Mouse (Mus musculus) neural tube, embryonic 11.5 days (tissue): ENCODE results near the gene Ackr3. TPM values are rescaled to one million over a fixed set of nuclear protein-coding genes. Genes with fewer than 3 reads are reported as not detected.

Source experiments
- ATAC-seq: fragments of 200-750 bp; cut with Nextera tagmentation; 2 replicates; pipeline ENCODE4 v1.8.0; 2017; ENCODE audit warnings: moderate number of reproducible peaks, mild to moderate bottlenecking, moderate TSS enrichment, moderate library complexity; ENCODE audit not compliant: insufficient read depth, low FRiP score, low TSS enrichment
- DNase-seq: peaks from one replicate; pipeline ENCODE4 v3.0.0-alpha.2; 2015; ENCODE audit warnings: low spot score
- H3K27ac ChIP-seq: fragments of 300-500 bp; sonication (generic); 2 replicates; pipeline ENCODE4 v1.5.1; 2014; ENCODE audit warnings: low read depth, mild to moderate bottlenecking, low read length
- H3K27me3 ChIP-seq: fragments of 300-500 bp; sonication (generic); 2 replicates; pipeline ENCODE4 v1.6.1; 2014; ENCODE audit warnings: mild to moderate bottlenecking, low read length, mixed read lengths; ENCODE audit not compliant: control insufficient read depth, insufficient read depth
- H3K36me3 ChIP-seq: fragments of 300-500 bp; sonication (generic); 2 replicates; pipeline ENCODE4 v1.6.1; 2014; ENCODE audit warnings: mild to moderate bottlenecking, low read length, moderate library complexity, mixed read lengths; ENCODE audit not compliant: control insufficient read depth, insufficient read depth
- H3K4me1 ChIP-seq: fragments of 300-500 bp; sonication (generic); 2 replicates; pipeline ENCODE4 v1.6.1; 2014; ENCODE audit warnings: low read length, mixed read lengths; ENCODE audit not compliant: control insufficient read depth, insufficient read depth
- H3K4me2 ChIP-seq: fragments of 300-500 bp; sonication (generic); 2 replicates; pipeline ENCODE4 v1.6.1; 2014; ENCODE audit warnings: low read depth, mild to moderate bottlenecking, moderate library complexity
- H3K4me3 ChIP-seq: fragments of 300-500 bp; sonication (generic); 2 replicates; pipeline ENCODE4 v1.5.1; 2014; ENCODE audit warnings: low read depth, low read length
- H3K9ac ChIP-seq: fragments of 300-500 bp; sonication (generic); 2 replicates; pipeline ENCODE4 v1.6.1; 2014; ENCODE audit warnings: mild to moderate bottlenecking, low read length
- H3K9me3 ChIP-seq: fragments of 300-500 bp; sonication (generic); 2 replicates; pipeline ENCODE4 v1.6.1; 2016; ENCODE audit warnings: low read length; ENCODE audit not compliant: control insufficient read depth
- WGBS: fragments of 180-500 bp; shearing (Covaris S2); extraction: QIAGEN DNeasy Blood & Tissue Kit; methylation state at CpG from one replicate; pipeline ENCODE4 v1.1.7; 2014; 5-methylcytosine and 5-hydroxymethylcytosine counted together
- polyA plus RNA-seq: library from polyadenylated mRNA; unstranded; fragments of >200 nt; fragmentation: Nextera tagmentation; extraction: Ambion mirVana; gene quantifications from 2 replicates; pipeline ENCODE4 v1.2.1, GENCODE M21; 2014

Ackr3 gene
- 45.9 and 47.0 TPM in 2 replicates for polyA plus RNA-seq

DNA sequence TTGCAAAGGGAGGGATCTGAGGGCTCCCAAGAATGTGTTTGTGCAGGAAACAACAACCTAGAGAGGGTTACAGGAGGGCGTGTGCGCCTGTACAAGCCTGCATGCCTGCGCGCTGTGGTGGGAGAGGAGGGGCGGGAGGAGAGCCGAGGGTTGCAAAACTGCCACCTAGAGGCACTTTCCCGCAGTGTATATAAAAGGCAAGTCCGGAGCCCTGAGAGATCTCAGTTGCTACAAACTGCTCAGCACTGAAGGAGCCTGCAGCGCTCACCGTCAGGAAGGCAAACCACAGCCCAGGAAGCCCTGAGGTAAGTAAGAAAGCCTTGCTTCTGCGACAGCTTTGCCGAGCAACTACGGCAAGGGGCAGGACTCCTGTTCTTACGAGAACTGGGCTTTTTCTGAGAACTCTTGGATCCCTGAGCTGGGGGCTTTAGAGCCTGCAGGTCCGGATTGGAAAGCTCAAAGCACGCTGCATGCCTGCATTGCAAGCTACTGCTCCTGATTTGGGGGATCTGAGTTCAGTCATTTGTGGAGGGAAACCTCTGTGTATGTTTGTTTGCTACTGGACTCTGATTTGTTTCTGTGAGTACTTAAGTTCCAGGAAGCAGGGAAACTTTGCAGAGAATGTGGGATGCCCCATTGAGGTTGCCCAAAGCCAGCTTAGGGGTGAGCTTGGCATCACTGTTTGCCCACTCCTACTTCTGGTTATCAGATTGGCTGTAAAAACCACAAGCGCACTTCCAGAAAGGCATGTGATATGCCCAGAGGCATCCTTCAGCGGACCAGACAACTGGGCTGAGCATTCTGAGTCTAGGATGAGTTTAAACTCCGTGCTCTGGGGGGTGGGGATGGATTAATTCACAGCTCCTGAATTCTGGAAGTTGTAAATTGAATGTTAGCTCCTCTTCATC, at the start of gene Ackr3:
TSS of gene Ackr3 (plus strand) at position 198 of the 908 bp plus-strand sequence.
- peak within 1 kb of the TSS; percentile 69 for H3K4me2 ChIP-seq
- peak within 1 kb of the TSS; percentile 82 for H3K9ac ChIP-seq
- H3K9me3 ChIP-seq: no peaks in the 10 kb centered on the region
- peak within 1 kb of the TSS; percentile 69 for H3K27ac ChIP-seq
- peak within 1 kb of the TSS; percentile 66 for H3K4me3 ChIP-seq
- H3K4me1 ChIP-seq: peaks cover 28% of the 10 kb centered on the region
- DNase-seq: peak; percentile 89
- ATAC-seq: peak; percentile 70
- no peaks in the 10 kb centered on the region for H3K27me3 ChIP-seq
- no peaks in the 10 kb centered on the region for H3K36me3 ChIP-seq
- 3% methylated on average over 19 of the region's 19 CpGs for WGBS

DNA sequence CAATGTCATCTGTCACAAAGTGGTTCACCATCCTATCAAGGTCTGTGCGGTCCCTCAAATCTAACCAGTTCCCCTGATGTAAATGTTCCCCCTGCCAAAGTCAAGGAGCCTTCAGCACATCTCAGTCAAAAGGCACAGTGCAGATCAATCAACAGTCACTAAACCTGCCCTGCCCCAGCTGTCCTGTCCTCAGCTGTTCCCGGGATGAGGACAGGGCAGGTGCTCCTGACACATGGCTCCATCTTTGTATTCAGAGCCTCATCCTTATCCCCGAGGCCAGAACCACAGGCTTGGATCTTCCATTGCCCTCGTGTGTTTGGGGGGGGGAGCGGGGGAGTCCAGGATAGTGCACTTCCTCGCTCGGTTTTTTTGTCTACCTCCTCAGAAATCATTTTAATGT, 47.2 kb upstream of the Ackr3 start:
- Histone ChIP-seq H3K9me3 (no peaks in the 10 kb centered on the region), H3K4me2 (no peak overlapping the region), H3K27ac (no peak overlapping the region), H3K4me1 (peaks cover 9% of the 10 kb centered on the region), H3K4me3 (no peak overlapping the region), H3K27me3 (no peaks in the 10 kb centered on the region), H3K36me3 (no peaks in the 10 kb centered on the region), H3K9ac (no peak overlapping the region)
- no peak for DNase-seq
- ATAC-seq: no peak
- WGBS: 66% methylated on average over 7 of the region's 7 CpGs

GRCm38 (mm10) chr1:90159927-90160326, 43.9 kb upstream of the Ackr3 start:
- 48% methylated on average over 13 of the region's 13 CpGs for WGBS
- ATAC-seq (no peak), DNase-seq (no peak)
- H3K4me3 ChIP-seq: no peak overlapping the region
- H3K9ac ChIP-seq: no peak overlapping the region
- H3K27me3 ChIP-seq: no peaks in the 10 kb centered on the region
- H3K27ac ChIP-seq: no peak overlapping the region
- H3K36me3 ChIP-seq: no peaks in the 10 kb centered on the region
- H3K4me2 ChIP-seq: no peak overlapping the region
- peaks cover 5% of the 10 kb centered on the region; the same call in 1 of the 2 replicates for H3K4me1 ChIP-seq
- no peaks in the 10 kb centered on the region for H3K9me3 ChIP-seq

- no peak overlapping the region for H3K9ac ChIP-seq
- no peaks in the 10 kb centered on the region for H3K36me3 ChIP-seq
- H3K9me3 ChIP-seq: no peaks in the 10 kb centered on the region
- no peaks in the 10 kb centered on the region for H3K27me3 ChIP-seq
- no peak overlapping the region for H3K27ac ChIP-seq
- peaks cover 5% of the 10 kb centered on the region; the same call in 1 of the 2 replicates for H3K4me1 ChIP-seq
- H3K4me2 ChIP-seq: no peak overlapping the region
- H3K4me3 ChIP-seq: no peak overlapping the region
- DNase-seq (no peak), ATAC-seq (no peak)
- 77% methylated on average over 6 of the region's 6 CpGs for WGBS
Observed at GRCm38 (mm10) chr1:90161623-90162022, 42.2 kb upstream of the Ackr3 start.

DNA sequence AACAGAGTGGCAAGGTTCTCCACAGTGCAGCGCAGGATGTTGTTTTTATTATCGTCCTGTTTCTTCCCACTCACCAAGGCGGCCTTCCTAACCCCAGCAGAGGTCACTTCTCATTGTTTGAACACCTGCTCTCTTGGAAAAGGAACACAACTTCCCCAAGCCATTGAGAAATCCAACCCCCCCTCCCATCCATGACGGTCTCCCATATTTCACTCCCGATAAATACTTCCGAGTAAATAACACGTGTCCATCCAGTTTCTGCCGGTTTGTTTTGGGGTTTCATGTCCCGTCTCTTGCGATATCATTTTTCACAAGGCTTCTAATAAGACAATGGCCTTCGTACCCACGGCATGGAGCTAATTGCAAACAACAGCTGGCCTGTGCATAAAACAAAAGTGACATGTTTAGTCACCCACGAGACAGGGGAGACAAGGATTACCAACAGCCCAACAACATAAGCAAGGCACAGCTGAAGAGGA, 41.4 kb upstream of the Ackr3 start:
- ATAC-seq (no peak), DNase-seq (no peak)
- Histone ChIP-seq H3K9ac (no peak overlapping the region), H3K36me3 (no peaks in the 10 kb centered on the region), H3K4me3 (no peak overlapping the region), H3K9me3 (no peaks in the 10 kb centered on the region), H3K27me3 (no peaks in the 10 kb centered on the region), H3K4me1 (peaks cover 5% of the 10 kb centered on the region; the same call in 1 of the 2 replicates), H3K27ac (peak overlapping the region; percentile 9; the same call in 1 of the 2 replicates), H3K4me2 (no peak overlapping the region)
- WGBS: 25% methylated on average over 13 of the region's 13 CpGs

DNA sequence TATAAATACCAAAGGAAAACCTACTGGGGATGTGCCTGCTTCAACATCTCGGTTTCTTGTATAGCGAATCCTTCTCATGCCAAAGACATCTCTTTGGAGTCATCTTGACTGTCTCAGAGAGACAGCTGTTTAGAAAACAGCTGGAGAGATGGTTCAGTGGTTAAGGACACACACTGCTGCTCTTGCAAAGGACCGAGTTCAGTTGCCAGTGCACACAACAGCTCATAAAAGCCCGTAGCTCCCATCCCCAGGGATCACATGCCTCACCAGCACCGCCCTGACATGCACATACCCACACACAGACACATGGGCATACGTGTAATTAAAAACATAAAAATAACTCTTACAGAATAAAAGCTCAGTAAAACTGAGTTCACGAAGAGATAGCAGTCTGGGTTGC, 40.6 kb upstream of the Ackr3 start:
- WGBS: 79% methylated on average over 7 of the region's 7 CpGs
- H3K27ac ChIP-seq: peak overlapping the region; percentile 9; the same call in 1 of the 2 replicates

GRCm38 (mm10) chr1:90164319-90164718, 39.5 kb upstream of the Ackr3 start:
- whole genome bisulfite sequencing: 45% methylated on average over 3 of the region's 3 CpGs
- H3K27me3 ChIP-seq: no peaks in the 10 kb centered on the region
- peaks cover 5% of the 10 kb centered on the region; the same call in 1 of the 2 replicates for H3K4me1 ChIP-seq
- ATAC-seq (no peak), DNase-seq (no peak)
- no peak overlapping the region for H3K27ac ChIP-seq
- H3K9ac ChIP-seq: 0 out of 2 replicates have a peak overlapping the region, but pooled peaks have one; percentile 1
- H3K4me2 ChIP-seq: no peak overlapping the region
- H3K9me3 ChIP-seq: no peaks in the 10 kb centered on the region
- H3K36me3 ChIP-seq: no peaks in the 10 kb centered on the region
- no peak overlapping the region for H3K4me3 ChIP-seq

More for the DNA sequence above, 40.6 kb upstream of the Ackr3 start:
- ATAC-seq: no peak
- Histone ChIP-seq H3K4me3 (no peak overlapping the region), H3K4me1 (peaks cover 5% of the 10 kb centered on the region; the same call in 1 of the 2 replicates), H3K36me3 (no peaks in the 10 kb centered on the region), H3K27me3 (no peaks in the 10 kb centered on the region), H3K9ac (no peak overlapping the region), H3K4me2 (no peak overlapping the region), H3K9me3 (no peaks in the 10 kb centered on the region)
- DNase-seq: no peak

DNA sequence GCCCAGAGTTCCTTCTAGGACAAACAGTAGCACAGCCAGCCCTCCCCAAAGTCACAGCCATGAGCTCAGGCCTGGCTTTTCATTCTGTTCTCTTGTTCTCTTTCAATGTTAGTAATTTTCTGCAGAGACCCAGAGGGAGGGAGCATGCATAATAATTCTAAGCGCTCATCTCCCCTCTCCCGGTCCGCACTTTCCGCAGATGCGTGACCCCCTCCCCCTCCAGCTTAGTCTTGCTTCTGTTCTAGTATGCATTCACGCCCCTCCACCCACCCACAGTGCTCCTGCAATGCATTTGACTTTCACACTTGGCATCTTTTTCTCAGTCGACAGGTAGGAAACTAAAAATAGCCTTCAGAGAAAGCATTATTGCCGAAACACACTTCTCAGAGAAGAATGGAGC, 29.4 kb upstream of the Ackr3 start:
- no peak for DNase-seq
- Histone ChIP-seq H3K4me2 (no peak overlapping the region), H3K9ac (no peak overlapping the region), H3K9me3 (no peaks in the 10 kb centered on the region), H3K27me3 (no peaks in the 10 kb centered on the region), H3K4me3 (no peak overlapping the region), H3K36me3 (no peaks in the 10 kb centered on the region), H3K4me1 (no peaks in the 10 kb centered on the region), H3K27ac (no peak overlapping the region)
- WGBS: 58% methylated on average over 8 of the region's 8 CpGs
- ATAC-seq: no peak
